ENCODE assay signal across 25 mouse cellular contexts in the genomic region with DNA sequence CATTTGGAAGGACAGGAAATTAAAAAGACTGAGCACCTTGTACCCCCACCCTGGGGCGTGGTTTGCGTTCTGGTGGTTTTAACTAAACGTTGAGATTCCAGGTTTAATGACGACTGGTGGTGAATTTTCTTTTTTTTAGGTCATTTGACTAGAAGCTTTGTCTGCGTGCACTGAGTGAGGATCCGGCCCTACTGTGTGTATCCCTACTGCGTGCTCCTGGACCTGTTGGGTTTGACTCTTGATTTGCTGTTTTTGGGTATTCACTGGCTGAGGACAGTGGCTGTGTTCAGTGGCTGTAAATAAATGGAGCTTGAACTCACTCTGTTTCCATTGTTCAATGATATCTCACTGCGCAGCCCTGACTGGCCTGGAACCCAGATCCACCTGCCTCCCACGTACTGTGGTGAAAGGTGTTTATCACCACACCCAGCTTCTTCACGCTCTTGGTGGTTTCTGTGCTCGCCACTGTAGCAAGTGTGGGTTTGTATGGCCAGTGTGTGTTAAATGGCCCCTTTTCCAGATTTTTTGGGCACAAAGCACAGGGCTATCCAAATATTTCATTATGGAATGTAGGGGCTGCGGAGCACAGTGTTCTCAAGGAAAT. TPM values are rescaled to one million over a fixed set of nuclear protein-coding genes. Genes with fewer than 3 reads are reported as not detected.
DNase-seq lines count a peak whose midpoint lies in the region; ATAC-seq and TF ChIP-seq lines count a peak whose summit lies in the region.
"Had no signal": no experiment of that assay in that cellular context is flagged by ENCODE, and none has a peak within 500 bp of the region (broad histone marks: within the 10 kb centered on the region; RNA-seq: fewer than 3 reads in every experiment).

No protein-coding gene starts in this region.

- H3K4me1 ChIP-seq in midbrain, embryonic 13.5 days (replicated peaks) = peaks cover 39% of the 10 kb centered on the region
- 0 out of 2 replicates have a peak, but pooled peaks cover 3% of the 10 kb centered on the region for H3K4me1 ChIP-seq in midbrain, postnatal 0 days (ENCODE audit: insufficient read depth, low read length)
- H3K4me1 ChIP-seq in liver, embryonic 14.5 days (replicated peaks; ENCODE audit: control insufficient read depth in 2 of 2, insufficient read depth in 2 of 2, low read length in 1 of 2) = peaks cover 17 to 33% of the 10 kb centered on the region in 2 experiments

- no peak for ATAC-seq in midbrain, embryonic 13.5 days
- no peak for ATAC-seq in midbrain, postnatal 0 days (ENCODE audit: low FRiP score)
- ATAC-seq in liver, embryonic 14.5 days (ENCODE audit: insufficient read depth) = no peak
- no peak for ATAC-seq in monocyte, adult 5-6 weeks (replicated peaks; ENCODE audit: insufficient number of reproducible peaks, low FRiP score, low TSS enrichment, poor library complexity, severe bottlenecking)
- ATAC-seq: forebrain, embryonic 15.5 days; lung, postnatal 0 days had no signal

- no peak overlapping the region for H3K4me2 ChIP-seq in midbrain, embryonic 13.5 days (replicated peaks)
- H3K4me2 ChIP-seq in midbrain, postnatal 0 days (ENCODE audit: low read depth, low read length, poor library complexity, severe bottlenecking) = no peak overlapping the region
- peak overlapping the region; percentile 71; the same call in 1 of the 2 replicates for H3K4me2 ChIP-seq in liver, embryonic 14.5 days (ENCODE audit: low read depth)
- H3K4me2 ChIP-seq: forebrain, embryonic 15.5 days; limb, embryonic 15.5 days had no signal

- TF ChIP-seq EP300 in liver, embryonic 14.5 days (IDR thresholded peaks at IDR 0.05; ENCODE audit: low read depth) = no peak

- 0 out of 2 replicates have a peak overlapping the region, but pooled peaks have one; percentile 91 for H3K9ac ChIP-seq in midbrain, embryonic 13.5 days (replicated peaks)
- H3K9ac ChIP-seq in midbrain, postnatal 0 days (replicated peaks; ENCODE audit: low read length, poor library complexity, severe bottlenecking) = no peak overlapping the region
- no peak overlapping the region for H3K9ac ChIP-seq in liver, embryonic 14.5 days (replicated peaks)
- H3K9ac ChIP-seq: forebrain, embryonic 15.5 days; hindbrain, embryonic 12.5 days; limb, embryonic 15.5 days; neural tube, embryonic 12.5 days had no signal

- H3K9me3 ChIP-seq in midbrain, embryonic 13.5 days = no peaks in the 10 kb centered on the region
- no peaks in the 10 kb centered on the region for H3K9me3 ChIP-seq in midbrain, postnatal 0 days (ENCODE audit: low read length)
- H3K9me3 ChIP-seq in liver, embryonic 14.5 days (ENCODE audit: control insufficient read depth, low read length) = no peaks in the 10 kb centered on the region
- H3K9me3 ChIP-seq: embryonic facial prominence, embryonic 10.5 days; forebrain, embryonic 15.5 days; heart, embryonic 13.5 days; hindbrain, embryonic 12.5 days; limb, embryonic 15.5 days; midbrain, embryonic 10.5 days; neural tube, embryonic 12.5 days had no signal

- H3K36me3 ChIP-seq in midbrain, embryonic 13.5 days = peaks cover 35% of the 10 kb centered on the region
- H3K36me3 ChIP-seq in midbrain, postnatal 0 days (ENCODE audit: insufficient read depth, low read length) = peaks cover 27% of the 10 kb centered on the region
- H3K36me3 ChIP-seq in liver, embryonic 14.5 days (replicated peaks; ENCODE audit: control insufficient read depth, insufficient read depth, low read depth) = peaks cover 21% of the 10 kb centered on the region

- no peak overlapping the region for H3K27ac ChIP-seq in midbrain, embryonic 13.5 days
- no peak overlapping the region for H3K27ac ChIP-seq in midbrain, postnatal 0 days (ENCODE audit: low read depth, low read length)
- H3K27ac ChIP-seq in liver, embryonic 14.5 days = no peak overlapping the region
- H3K27ac ChIP-seq: embryonic facial prominence, embryonic 10.5 days; forebrain, embryonic 15.5 days; heart, embryonic 13.5 days; hindbrain, embryonic 12.5 days; left cerebral cortex, adult 2 months; limb, embryonic 15.5 days; midbrain, embryonic 10.5 days; neural tube, embryonic 12.5 days had no signal

- H3K27me3 ChIP-seq in midbrain, embryonic 13.5 days = no peaks in the 10 kb centered on the region
- no peaks in the 10 kb centered on the region for H3K27me3 ChIP-seq in midbrain, postnatal 0 days (ENCODE audit: insufficient read depth, low read length)
- no peaks in the 10 kb centered on the region for H3K27me3 ChIP-seq in liver, embryonic 14.5 days (ENCODE audit: control insufficient read depth, insufficient read depth, low read length)
- H3K27me3 ChIP-seq: forebrain, embryonic 15.5 days; heart, embryonic 13.5 days; hindbrain, embryonic 12.5 days; limb, embryonic 15.5 days; neural tube, embryonic 12.5 days had no signal

- TF ChIP-seq CTCF in midbrain, postnatal 0 days (IDR thresholded peaks at IDR 0.05) = no peak
- no peak for TF ChIP-seq CTCF in liver, embryonic 14.5 days (IDR thresholded peaks at IDR 0.05; ENCODE audit: low read depth)

- 94% methylated on average over 12 of the region's 12 CpGs for WGBS in midbrain, embryonic 13.5 days
- 95% methylated on average over 12 of the region's 12 CpGs for WGBS in midbrain, postnatal 0 days
- WGBS in liver, embryonic 14.5 days (ENCODE audit: insufficient replicate concordance) = 66% methylated on average over 12 of the region's 12 CpGs

- H3K4me3 ChIP-seq in midbrain, embryonic 13.5 days (replicated peaks) = no peak overlapping the region
- H3K4me3 ChIP-seq in midbrain, postnatal 0 days (ENCODE audit: low read depth, low read length) = no peak overlapping the region
- H3K4me3 ChIP-seq in liver, embryonic 14.5 days (ENCODE audit: insufficient read depth in 1 of 2, low read depth in 2 of 2, low read length in 2 of 2) = no peak overlapping the region
- H3K4me3 ChIP-seq: heart, embryonic 13.5 days; hindbrain, embryonic 12.5 days; left cerebral cortex, adult 2 months; limb, embryonic 15.5 days; neural tube, embryonic 12.5 days had no signal

- peak; percentile 87 for DNase-seq in heart, adult 11 months
- no peak for DNase-seq in heart, adult 8-10 months (ENCODE audit: low spot score)
- DNase-seq in midbrain, postnatal 0 days (ENCODE audit: low spot score) = no peak
- DNase-seq in liver, embryonic 14.5 days (ENCODE audit: low read depth in 3 of 3, low spot score in 3 of 3) = no peak
- no peak for DNase-seq in thymus, postnatal 14 days
- DNase-seq: adrenal gland, postnatal 14 days; cerebellum, adult 11 months; cerebellum, postnatal 10 days; gastrocnemius, postnatal 10 days; kidney, adult 18-20 months; layer of hippocampus, adult 9-11 months; right cerebral cortex, postnatal 25 days; spleen, adult 18-20 months; thymus, postnatal 25 days had no signal

RNA-seq across cellular contexts. Expression of a gene that starts 36.2 kb away (rescaled TPM):
- 10 to 100 TPM; 61.1 to 74.3 (median 69.2) TPM for total RNA-seq in heart, adult 8-10 months (2022)
- 62.4 and 67.0 TPM in 2 replicates for polyA plus RNA-seq in midbrain, embryonic 13.5 days (2015; fragmentation: Nextera tagmentation; extraction: Ambion mirVana)
- total RNA-seq in midbrain, postnatal 0 days (2014; rRNA removed) = 63.5 and 71.1 TPM in 2 replicates
- 48.0 and 49.2 TPM in 2 replicates for polyA plus RNA-seq in midbrain, postnatal 0 days (2015; fragmentation: Nextera tagmentation; extraction: Ambion mirVana)
- 12.3 and 13.0 TPM in 2 replicates for polyA plus RNA-seq in liver, embryonic 14.5 days (2012; rRNA removed)
- polyA plus RNA-seq in liver, embryonic 14.5 days (2014; fragmentation: Nextera tagmentation; extraction: Ambion mirVana) = 10.5 and 12.8 TPM in 2 replicates
- total RNA-seq in monocyte, adult 5-6 weeks (2017) = 65.4 to 73.2 TPM (median 72.7 TPM) in 3 replicates
